Mouse (Mus musculus): ENCODE measurements around the gene Spag6. TPM values are rescaled to one million over a fixed set of nuclear protein-coding genes. Genes with fewer than 3 reads are reported as not detected.

Spag6 gene
- polyA plus RNA-seq, 1 experiment from 2014 or later, result 1.2 TPM

DNA sequence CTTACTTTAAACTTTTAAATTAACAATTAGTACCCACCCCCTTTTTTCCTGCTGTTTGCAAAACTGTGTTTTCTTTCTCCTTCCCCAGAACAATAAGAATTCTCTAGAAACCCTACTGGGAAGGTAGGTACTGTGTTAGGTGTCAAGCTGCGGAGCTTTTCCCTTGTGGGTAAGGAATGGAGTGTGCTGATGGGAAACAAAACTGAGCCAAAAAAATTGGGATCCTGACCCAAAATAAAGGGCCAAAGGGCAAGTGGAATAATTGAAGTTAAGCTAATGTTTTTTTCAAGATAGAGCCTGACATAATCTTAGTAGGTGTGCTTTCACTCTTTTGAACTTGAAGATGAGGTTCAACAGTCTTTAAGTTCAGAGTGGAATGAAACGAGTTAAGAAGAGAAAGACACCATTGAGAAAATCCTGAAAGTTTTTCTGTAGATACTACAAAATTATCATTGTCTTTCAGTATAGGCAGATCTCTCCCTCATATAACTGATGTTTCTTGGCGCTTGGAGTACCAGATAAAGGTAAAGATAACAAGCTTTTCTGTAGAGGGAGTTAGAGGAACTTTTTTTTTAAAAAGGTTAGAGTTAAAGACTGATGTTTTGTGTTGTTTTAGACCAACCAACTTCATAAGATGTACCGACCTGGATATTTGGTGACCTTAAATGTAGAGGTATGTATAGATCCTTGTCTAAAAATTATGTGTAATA is 19.5 kb upstream of the Spag6 start:
- Histone ChIP-seq H3K9me3 (ENCODE audit: control insufficient read depth, low read length) (no peaks in the 10 kb centered on the region), H3K36me3 (ENCODE audit: control insufficient read depth, insufficient read depth, low read length) (no peaks in the 10 kb centered on the region), H3K27ac (ENCODE audit: low read depth, low read length) (no peak overlapping the region), H3K27me3 (ENCODE audit: control insufficient read depth, insufficient read depth, low read length) (peaks cover 12% of the 10 kb centered on the region), H3K4me2 (replicated peaks; ENCODE audit: low read depth, low read length) (no peak overlapping the region), H3K9ac (ENCODE audit: low read depth, low read length) (no peak overlapping the region), H3K4me3 (ENCODE audit: low read depth, low read length) (no peak overlapping the region), H3K4me1 (replicated peaks; ENCODE audit: control insufficient read depth, insufficient read depth, low read length) (no peaks in the 10 kb centered on the region)
- 23% methylated on average over 4 of the region's 4 CpGs for WGBS
- ATAC-seq (ENCODE audit: low FRiP score), result no peak
- DNase-seq (ENCODE audit: low spot score), result peak; percentile 29

DNA sequence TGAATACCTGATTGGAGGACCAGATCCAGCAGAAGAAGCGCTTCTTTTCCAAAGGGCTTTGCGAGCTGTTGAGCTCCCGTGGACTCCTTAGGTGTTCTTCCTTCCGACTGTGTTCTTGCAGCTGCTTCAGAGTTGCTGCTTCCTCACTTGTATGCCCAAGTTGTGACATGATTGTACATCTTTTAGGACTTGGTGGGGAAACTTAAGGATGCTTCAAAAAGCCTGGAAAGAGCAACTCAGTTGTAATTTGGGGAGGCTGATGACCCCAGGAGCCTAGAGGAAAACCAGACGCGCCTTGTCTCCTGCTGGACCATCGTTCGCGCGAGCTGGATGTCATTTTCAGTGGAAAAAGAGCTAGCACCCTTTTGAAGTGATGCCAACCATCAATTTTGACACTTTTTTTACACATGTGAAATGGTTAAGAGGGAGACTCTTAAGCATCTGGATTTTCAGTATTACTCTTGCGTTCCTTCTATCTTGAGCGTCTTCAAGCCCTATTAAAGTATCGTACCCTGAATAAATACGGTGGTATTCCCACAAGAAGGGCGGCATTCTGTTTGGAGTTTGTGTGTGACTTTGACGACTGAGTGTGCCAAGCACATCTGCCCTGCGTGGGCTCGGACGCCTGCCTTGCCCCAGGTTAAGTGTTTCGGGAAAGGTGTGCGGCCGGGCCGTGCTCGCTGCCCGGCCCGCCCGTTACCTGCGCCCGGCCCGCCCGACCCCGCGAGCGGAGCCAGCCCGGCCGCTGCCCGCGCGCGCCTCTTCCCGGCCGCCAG is 18.0 kb upstream of the Spag6 start:
- H3K4me2 ChIP-seq (replicated peaks; ENCODE audit: low read depth, low read length), result peak overlapping the region; percentile 84
- ATAC-seq (ENCODE audit: low FRiP score) (no peak), DNase-seq (ENCODE audit: low spot score) (peak; percentile 54)
- peaks cover 25% of the 10 kb centered on the region for H3K27me3 ChIP-seq (ENCODE audit: control insufficient read depth, insufficient read depth, low read length)
- H3K9me3 ChIP-seq (ENCODE audit: control insufficient read depth, low read length), result no peaks in the 10 kb centered on the region
- no peaks in the 10 kb centered on the region for H3K36me3 ChIP-seq (ENCODE audit: control insufficient read depth, insufficient read depth, low read length)
- peak overlapping the region; percentile 99 for H3K27ac ChIP-seq (ENCODE audit: low read depth, low read length)
- WGBS, result 1% methylated on average over 36 of the region's 42 CpGs
- peaks cover 6% of the 10 kb centered on the region for H3K4me1 ChIP-seq (replicated peaks; ENCODE audit: control insufficient read depth, insufficient read depth, low read length)
- H3K9ac ChIP-seq (ENCODE audit: low read depth, low read length), result peak overlapping the region; percentile 53; the same call in 1 of the 2 replicates
- peak overlapping the region; percentile 87 for H3K4me3 ChIP-seq (ENCODE audit: low read depth, low read length)

DNA sequence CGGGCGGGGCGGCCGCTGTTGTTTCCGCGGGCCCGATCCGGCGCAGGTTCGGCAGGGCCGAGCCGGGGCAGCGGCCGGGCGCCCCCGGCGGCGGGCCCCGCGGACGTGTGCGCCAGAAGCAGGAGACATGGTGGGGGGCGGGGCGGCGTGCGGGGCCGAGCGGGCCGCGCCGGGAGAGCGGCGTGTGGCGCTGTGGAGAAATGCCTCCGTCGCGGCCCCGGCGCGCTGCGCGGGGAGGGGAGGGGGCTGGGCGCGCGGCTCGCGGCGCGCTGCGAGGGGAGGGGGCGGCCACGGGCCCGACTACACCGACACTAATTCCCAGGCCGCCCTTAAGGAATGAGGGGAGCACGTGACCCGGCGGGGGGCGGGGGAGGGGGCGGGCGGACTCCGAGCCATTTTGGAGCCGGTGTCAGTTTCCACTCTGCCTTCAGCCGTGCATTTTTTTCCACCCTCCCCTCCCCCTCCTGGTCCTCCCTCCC is 17.3 kb upstream of the Spag6 start:
- DNase-seq (ENCODE audit: low spot score) (peak; percentile 89), ATAC-seq (ENCODE audit: low FRiP score) (peak; percentile 91)
- H3K4me3 ChIP-seq (ENCODE audit: low read depth, low read length), result peak overlapping the region; percentile 87
- peak overlapping the region; percentile 84 for H3K4me2 ChIP-seq (replicated peaks; ENCODE audit: low read depth, low read length)
- H3K27me3 ChIP-seq (ENCODE audit: control insufficient read depth, insufficient read depth, low read length), result peaks cover 25% of the 10 kb centered on the region
- H3K27ac ChIP-seq (ENCODE audit: low read depth, low read length), result peak overlapping the region; percentile 99
- WGBS, result 0% methylated on average over 6 of the region's 64 CpGs
- peaks cover 8% of the 10 kb centered on the region for H3K4me1 ChIP-seq (replicated peaks; ENCODE audit: control insufficient read depth, insufficient read depth, low read length)
- H3K9me3 ChIP-seq (ENCODE audit: control insufficient read depth, low read length), result no peaks in the 10 kb centered on the region
- H3K9ac ChIP-seq (ENCODE audit: low read depth, low read length), result peak overlapping the region; percentile 99
- no peaks in the 10 kb centered on the region for H3K36me3 ChIP-seq (ENCODE audit: control insufficient read depth, insufficient read depth, low read length)

DNA sequence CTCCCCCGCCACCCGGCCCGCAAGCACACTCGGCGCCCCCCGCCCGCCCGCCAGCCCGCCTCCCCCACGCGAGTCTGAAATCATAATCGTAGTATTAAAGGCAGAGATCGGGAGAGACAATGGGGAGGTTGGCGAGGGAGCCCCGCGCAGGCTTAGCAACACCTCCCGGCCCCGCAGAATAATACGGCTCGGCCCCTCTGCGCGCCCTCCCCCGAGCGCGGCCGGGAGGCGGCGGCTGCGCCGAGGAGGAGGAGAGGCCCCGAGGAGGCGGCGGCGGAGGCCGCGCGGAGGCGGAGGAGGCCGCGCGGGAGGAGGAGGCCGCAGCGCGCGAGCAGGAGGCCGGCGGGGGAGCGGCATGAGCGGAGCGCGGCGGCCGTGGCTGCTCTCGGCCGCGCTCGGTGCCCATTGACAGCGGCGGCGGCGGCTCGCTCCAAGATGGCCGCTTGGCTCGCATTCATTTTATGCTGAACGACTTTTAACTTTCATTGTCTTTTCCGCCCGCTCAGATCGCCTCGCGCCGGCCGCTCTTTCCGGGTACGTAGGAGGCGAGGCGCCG is 16.8 kb upstream of the Spag6 start, which contains the start of gene Bmi1:
Gene Bmi1, plus strand, starts transcription at position 83 of the 556 bp plus-strand sequence.
- ATAC-seq (ENCODE audit: low FRiP score), result peak; percentile 78
- peak within 1 kb of the TSS; percentile 99 for H3K9ac ChIP-seq (ENCODE audit: low read depth, low read length)
- H3K4me2 ChIP-seq (replicated peaks; ENCODE audit: low read depth, low read length), result peak within 1 kb of the TSS; percentile 84
- H3K4me1 ChIP-seq (replicated peaks; ENCODE audit: control insufficient read depth, insufficient read depth, low read length), result peaks cover 8% of the 10 kb centered on the region
- H3K27ac ChIP-seq (ENCODE audit: low read depth, low read length), result peak within 1 kb of the TSS; percentile 99
- under 1% methylated on average over 21 of the region's 77 CpGs for WGBS
- no peaks in the 10 kb centered on the region for H3K9me3 ChIP-seq (ENCODE audit: control insufficient read depth, low read length)
- H3K27me3 ChIP-seq (ENCODE audit: control insufficient read depth, insufficient read depth, low read length), result peaks cover 25% of the 10 kb centered on the region
- peak within 1 kb of the TSS; percentile 87 for H3K4me3 ChIP-seq (ENCODE audit: low read depth, low read length)
- DNase-seq (ENCODE audit: low spot score), result peak; percentile 75
- no peaks in the 10 kb centered on the region for H3K36me3 ChIP-seq (ENCODE audit: control insufficient read depth, insufficient read depth, low read length)

DNA sequence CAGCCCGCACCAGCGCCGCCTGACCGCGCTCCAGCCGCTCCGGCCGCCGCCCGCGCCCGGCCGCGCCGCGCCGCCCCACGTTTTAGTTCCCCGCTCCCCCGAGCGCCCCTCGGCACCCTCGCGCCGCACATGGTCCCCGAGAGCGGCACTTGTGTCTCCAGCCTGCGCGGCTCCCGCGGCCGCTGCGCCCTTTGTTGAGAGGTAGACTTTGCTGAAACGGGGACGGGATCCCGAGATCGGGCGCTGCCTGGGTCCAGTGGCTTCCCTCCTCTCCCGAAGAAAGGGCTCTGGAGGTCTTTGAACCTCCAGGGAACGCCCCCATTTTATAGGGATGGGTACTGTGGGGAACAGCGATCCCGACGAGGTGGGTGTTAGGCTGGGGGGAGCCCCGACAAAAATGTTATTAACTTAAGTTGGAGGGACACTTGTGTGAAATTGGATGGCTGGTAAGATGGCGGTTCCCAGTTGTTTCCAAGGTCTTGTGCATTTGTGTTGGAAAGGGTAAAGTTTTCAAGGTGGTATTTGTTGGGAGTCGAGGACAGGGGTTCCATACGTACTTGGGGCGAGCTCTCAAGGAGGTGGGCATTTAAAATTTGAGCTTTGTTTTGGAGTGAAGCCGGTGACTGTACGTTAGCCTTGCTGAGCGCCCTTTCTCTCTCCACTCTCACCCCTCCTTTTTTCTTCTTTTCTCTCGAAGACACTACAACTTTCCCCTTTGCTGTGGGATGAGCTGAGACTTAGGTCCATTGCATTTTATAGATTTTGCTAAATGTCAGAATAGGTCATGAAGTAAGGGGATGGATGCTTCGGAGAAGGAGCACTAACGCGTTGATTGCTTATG is 16.0 kb upstream of the Spag6 start:
- no peak; the same call in 1 of the 2 replicates for ATAC-seq (ENCODE audit: low FRiP score)
- Histone ChIP-seq H3K4me1 (replicated peaks; ENCODE audit: control insufficient read depth, insufficient read depth, low read length) (peaks cover 8% of the 10 kb centered on the region), H3K36me3 (ENCODE audit: control insufficient read depth, insufficient read depth, low read length) (no peaks in the 10 kb centered on the region), H3K27me3 (ENCODE audit: control insufficient read depth, insufficient read depth, low read length) (peaks cover 28% of the 10 kb centered on the region), H3K9ac (ENCODE audit: low read depth, low read length) (peak overlapping the region; percentile 99), H3K4me2 (replicated peaks; ENCODE audit: low read depth, low read length) (peak overlapping the region; percentile 84), H3K27ac (ENCODE audit: low read depth, low read length) (peak overlapping the region; percentile 99), H3K9me3 (ENCODE audit: control insufficient read depth, low read length) (no peaks in the 10 kb centered on the region), H3K4me3 (ENCODE audit: low read depth, low read length) (peak overlapping the region; percentile 87)
- DNase-seq (ENCODE audit: low spot score), result peak; percentile 75
- WGBS, result 0% methylated on average over 38 of the region's 55 CpGs

DNA sequence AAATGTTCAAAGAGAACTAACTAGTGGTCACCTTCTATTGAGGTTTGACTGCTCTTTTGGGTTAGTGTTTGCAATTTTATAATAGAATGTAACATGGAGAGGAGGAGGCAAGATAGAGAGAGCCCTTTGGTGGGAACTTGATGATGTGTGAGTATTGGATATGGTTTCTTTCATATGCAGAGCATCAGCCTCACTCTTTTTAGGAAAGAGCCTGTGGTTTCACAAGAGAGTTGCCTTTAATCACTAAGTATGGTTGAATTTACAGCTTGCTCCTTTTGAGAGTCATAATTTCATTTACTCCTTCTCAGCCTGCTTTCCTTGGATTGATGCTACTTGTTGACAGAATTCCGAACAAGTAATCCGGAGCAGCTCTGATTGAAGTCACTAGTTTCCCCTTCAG is 14.1 kb upstream of the Spag6 start:
- H3K27me3 ChIP-seq (ENCODE audit: control insufficient read depth, insufficient read depth, low read length), result peaks cover 31% of the 10 kb centered on the region
- DNase-seq (ENCODE audit: low spot score), result peak; percentile 25
- 13% methylated on average over 2 of the region's 2 CpGs for WGBS

DNA sequence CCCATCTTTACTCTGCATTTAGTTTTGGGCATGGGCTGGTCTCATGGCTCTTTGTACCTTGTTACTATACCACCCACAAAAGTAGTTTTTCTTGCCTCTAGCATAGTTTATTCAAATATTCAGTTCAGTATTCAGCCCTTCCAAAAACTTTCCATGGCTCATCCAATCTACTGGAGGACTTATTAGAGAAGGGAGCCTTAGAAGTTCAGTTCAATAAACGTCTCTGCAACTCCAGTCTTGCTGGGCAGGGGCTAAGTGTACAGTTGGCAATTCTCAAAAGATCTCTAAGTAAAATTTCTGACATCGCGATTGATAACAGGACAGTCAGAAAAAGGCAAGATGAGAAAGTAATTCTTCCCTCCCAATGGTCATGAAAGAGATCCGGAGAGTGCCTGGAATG is 13.3 kb upstream of the Spag6 start:
- H3K9ac ChIP-seq (ENCODE audit: low read depth, low read length), result no peak overlapping the region
- ATAC-seq (ENCODE audit: low FRiP score), result no peak
- peak; percentile 40 for DNase-seq (ENCODE audit: low spot score)
- 2% methylated on average over 4 of the region's 4 CpGs for WGBS
- no peak overlapping the region for H3K27ac ChIP-seq (ENCODE audit: low read depth, low read length)
- H3K9me3 ChIP-seq (ENCODE audit: control insufficient read depth, low read length), result no peaks in the 10 kb centered on the region
- H3K36me3 ChIP-seq (ENCODE audit: control insufficient read depth, insufficient read depth, low read length), result no peaks in the 10 kb centered on the region; the same call in 1 of the 2 replicates
- H3K4me3 ChIP-seq (ENCODE audit: low read depth, low read length), result peak overlapping the region; percentile 30
- peaks cover 27% of the 10 kb centered on the region for H3K27me3 ChIP-seq (ENCODE audit: control insufficient read depth, insufficient read depth, low read length)
- H3K4me2 ChIP-seq (replicated peaks; ENCODE audit: low read depth, low read length), result peak overlapping the region; percentile 50
- H3K4me1 ChIP-seq (replicated peaks; ENCODE audit: control insufficient read depth, insufficient read depth, low read length), result peaks cover 8% of the 10 kb centered on the region

More for the DNA sequence above, 14.1 kb upstream of the Spag6 start:
- ATAC-seq (ENCODE audit: low FRiP score), result no peak
- no peaks in the 10 kb centered on the region; the same call in 1 of the 2 replicates for H3K36me3 ChIP-seq (ENCODE audit: control insufficient read depth, insufficient read depth, low read length)
- H3K4me2 ChIP-seq (replicated peaks; ENCODE audit: low read depth, low read length), result no peak overlapping the region
- H3K9me3 ChIP-seq (ENCODE audit: control insufficient read depth, low read length), result no peaks in the 10 kb centered on the region
- H3K4me3 ChIP-seq (ENCODE audit: low read depth, low read length), result no peak overlapping the region
- no peak overlapping the region for H3K27ac ChIP-seq (ENCODE audit: low read depth, low read length)
- no peak overlapping the region for H3K9ac ChIP-seq (ENCODE audit: low read depth, low read length)
- peaks cover 8% of the 10 kb centered on the region for H3K4me1 ChIP-seq (replicated peaks; ENCODE audit: control insufficient read depth, insufficient read depth, low read length)

DNA sequence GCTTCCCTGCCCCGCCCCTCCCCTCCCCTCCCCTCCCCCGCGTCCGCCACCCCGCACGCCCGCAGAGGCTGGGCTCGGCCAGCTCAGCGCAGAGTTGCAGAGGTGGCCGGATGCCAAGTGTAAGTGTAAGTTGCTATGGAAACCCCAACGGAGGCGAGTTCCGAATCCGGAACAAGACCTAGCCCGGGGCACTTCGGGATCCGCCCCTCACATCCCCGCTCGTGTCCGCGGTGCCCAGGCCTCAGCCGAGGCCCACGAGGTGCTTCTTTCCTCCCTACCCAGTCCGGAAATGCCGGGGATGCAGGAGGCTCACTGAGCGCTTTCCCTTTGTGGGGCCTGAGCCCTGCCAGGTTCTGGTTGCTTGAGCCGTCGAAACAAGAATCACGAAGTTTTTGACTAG is 12.9 kb upstream of the Spag6 start:
- Histone ChIP-seq H3K4me3 (ENCODE audit: low read depth, low read length) (peak overlapping the region; percentile 30), H3K27me3 (ENCODE audit: control insufficient read depth, insufficient read depth, low read length) (peaks cover 27% of the 10 kb centered on the region), H3K9me3 (ENCODE audit: control insufficient read depth, low read length) (no peaks in the 10 kb centered on the region), H3K36me3 (ENCODE audit: control insufficient read depth, insufficient read depth, low read length) (no peaks in the 10 kb centered on the region; the same call in 1 of the 2 replicates), H3K9ac (ENCODE audit: low read depth, low read length) (no peak overlapping the region), H3K4me1 (replicated peaks; ENCODE audit: control insufficient read depth, insufficient read depth, low read length) (peaks cover 8% of the 10 kb centered on the region), H3K27ac (ENCODE audit: low read depth, low read length) (no peak overlapping the region), H3K4me2 (replicated peaks; ENCODE audit: low read depth, low read length) (peak overlapping the region; percentile 50)
- DNase-seq (ENCODE audit: low spot score) (peak; percentile 62), ATAC-seq (ENCODE audit: low FRiP score) (peak; percentile 10; the same call in 1 of the 2 replicates)
- WGBS, result 0% methylated on average over 18 of the region's 29 CpGs
